Mouse (Mus musculus): ENCODE data around the gene Ugt2a1.
"Not testable (repeated sequence)": the region's sequence is repeated elsewhere in the genome, so short reads cannot be mapped to it uniquely, and the experiment has no call there.

DNA sequence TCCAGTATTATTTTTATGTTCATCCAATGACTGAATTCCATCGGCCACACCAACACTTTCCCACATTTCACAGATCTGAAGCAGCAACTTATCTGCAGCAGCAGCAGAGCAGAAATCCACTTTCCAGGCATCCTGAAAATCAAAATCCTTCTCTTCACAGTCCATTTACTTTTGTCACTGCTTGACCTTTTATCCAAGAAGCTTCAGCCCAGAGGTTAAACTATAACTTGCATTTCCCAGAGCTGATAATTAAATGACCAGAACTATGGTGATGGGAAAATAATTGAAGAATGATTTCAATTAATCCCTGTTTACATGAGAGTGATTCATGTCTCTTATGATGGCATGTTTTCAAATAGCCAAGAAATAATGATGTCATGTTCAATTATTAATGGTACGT is 66.6 kb downstream of the Ugt2a1 start, which contains the start of gene Ugt2b38:
- TF ChIP-seq CTCF, EP300 (IDR thresholded peaks at IDR 0.05; ENCODE audit: low read depth): not testable (repeated sequence)
